Mouse (Mus musculus): ENCODE data around the gene Trip6. TPM values are rescaled to one million over a fixed set of nuclear protein-coding genes. Genes with fewer than 3 reads are reported as not detected.
A peak's percentile ranks its signal among the peaks of the same experiment; 100 is the strongest.

The Trip6 gene
- total and polyA plus RNA-seq, 3 experiments, result 0.86 to 3.9 (median 1.8) TPM

DNA sequence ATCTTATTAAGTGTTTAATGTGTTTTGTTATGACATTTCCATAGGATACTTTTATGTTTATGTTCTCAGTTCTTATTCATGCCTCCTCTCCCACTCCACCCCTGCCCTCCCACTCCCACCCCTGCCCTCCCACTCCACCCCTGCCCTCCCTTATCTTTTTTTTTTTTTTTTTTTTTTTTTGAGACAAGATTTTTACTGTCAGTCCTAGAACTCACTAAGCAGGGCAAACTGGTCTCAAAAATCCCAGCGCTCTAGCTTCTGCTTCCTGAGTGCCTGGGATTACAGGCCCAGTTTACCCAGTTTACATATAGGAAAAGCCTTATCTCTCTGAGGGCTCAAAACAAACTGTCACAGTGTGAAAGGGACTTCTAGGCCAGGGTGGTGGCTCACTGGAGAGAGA is 32.2 kb upstream of the Trip6 start:
- no peak overlapping the region for H3K4me2 ChIP-seq (ENCODE audit: insufficient read depth, low read depth, poor library complexity, severe bottlenecking)
- H3K27me3 ChIP-seq (replicated peaks), result peaks cover 29% of the 10 kb centered on the region
- H3K9me3 ChIP-seq (replicated peaks; ENCODE audit: low read length), result peaks cover 6% of the 10 kb centered on the region
- DNase-seq (ENCODE audit: extremely low read depth), result no peak
- no peaks in the 10 kb centered on the region for H3K79me2 ChIP-seq (replicated peaks; ENCODE audit: control insufficient read depth, extremely low read depth, insufficient read depth, poor library complexity, severe bottlenecking)
- dilution Hi-C loops (cut with MboI; ENCODE audit: extremely low pct_ligation_motif_present, extremely low pct_unique_long_range_greater_than_20kb, low sequenced_read_pairs), result no loop called here
- in situ Hi-C loops (cut with MboI; ENCODE audit: low pct_ligation_motif_present, low pct_unique_long_range_greater_than_20kb, low sequenced_read_pairs), result no loop called here
- no peak overlapping the region for H3K4me3 ChIP-seq (replicated peaks in 1 of 3; ENCODE audit: low read depth in 2 of 3, low read length in 2 of 3, poor library complexity in 1 of 3)
- no peaks in the 10 kb centered on the region for H3K36me3 ChIP-seq (replicated peaks in 1 of 2; ENCODE audit: control insufficient read depth in 1 of 2, insufficient read depth in 1 of 2, low read length in 1 of 2)
- no peak overlapping the region for H3K9ac ChIP-seq (ENCODE audit: insufficient read depth, low read depth)
- H3K27ac ChIP-seq (ENCODE audit: insufficient read depth, low read depth), result no peak overlapping the region
- peaks cover 4 to 37% of the 10 kb centered on the region in 2 experiments; a peak in 2 of 4 replicates for H3K4me1 ChIP-seq (ENCODE audit: control insufficient read depth in 1 of 2, insufficient read depth in 2 of 2)
- no peak for TF ChIP-seq HCFC1 (IDR thresholded peaks at IDR 0.05; ENCODE audit: low read depth, low read length)

DNA sequence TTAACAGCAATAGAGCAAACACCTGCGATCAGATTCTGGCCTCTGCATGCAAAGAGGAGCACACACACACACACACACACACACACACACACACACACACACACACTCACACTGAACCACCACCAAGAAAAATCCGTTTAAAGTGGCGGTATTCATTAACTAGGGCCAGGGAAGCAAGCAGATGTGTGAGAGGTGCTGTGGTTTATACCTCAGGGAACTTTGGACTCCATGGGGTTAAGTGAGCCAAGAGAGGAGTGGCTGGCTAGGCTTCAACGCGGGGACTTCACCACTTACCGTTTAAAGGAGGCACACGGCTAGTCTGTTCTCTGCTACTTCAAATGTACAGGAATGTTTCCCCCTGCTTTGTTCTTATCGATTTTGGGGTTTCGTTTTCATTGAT is 31.6 kb upstream of the Trip6 start:
- TF ChIP-seq ZMIZ1 (IDR thresholded peaks at IDR 0.05; ENCODE audit: low read depth, low read length) (no peak), MAZ (IDR thresholded peaks at IDR 0.05; ENCODE audit: low read depth, low read length) (no peak), POLR2A (IDR thresholded peaks at IDR 0.05; ENCODE audit: low read depth, low read length) (no peak), UBTF (IDR thresholded peaks at IDR 0.05; ENCODE audit: low read depth, low read length) (no peak), RCOR1 (conservative IDR thresholded peaks at IDR 0.05; ENCODE audit: low read depth, low read length) (no peak), KAT2A (IDR thresholded peaks at IDR 0.05; ENCODE audit: insufficient replicate concordance, low read length) (no peak), SMC3 (IDR thresholded peaks at IDR 0.05; ENCODE audit: low read depth, low read length) (no peak), HCFC1 (IDR thresholded peaks at IDR 0.05; ENCODE audit: low read depth, low read length) (no peak), BHLHE40 (IDR thresholded peaks at IDR 0.05; ENCODE audit: low read depth, low read length) (no peak), TCF12 (IDR thresholded peaks at IDR 0.05; ENCODE audit: low read depth, low read length) (no peak), ETS1 (conservative IDR thresholded peaks at IDR 0.05; ENCODE audit: low read depth, low read length) (no peak), USF1 (IDR thresholded peaks at IDR 0.05; ENCODE audit: low read depth, low read length) (no peak), JUND (conservative IDR thresholded peaks at IDR 0.05; ENCODE audit: low read depth, low read length) (no peak), USF2 (conservative IDR thresholded peaks at IDR 0.05; ENCODE audit: low read depth, low read length) (no peak)
- Histone ChIP-seq H3K4me3 (replicated peaks in 1 of 3; ENCODE audit: low read depth in 2 of 3, low read length in 2 of 3, poor library complexity in 1 of 3) (no peak overlapping the region), H3K9me3 (replicated peaks; ENCODE audit: low read length) (peaks cover 6% of the 10 kb centered on the region), H3K4me2 (ENCODE audit: insufficient read depth, low read depth, poor library complexity, severe bottlenecking) (peak overlapping the region; percentile 24; the same call in 1 of the 2 replicates), H3K9ac (ENCODE audit: insufficient read depth, low read depth) (no peak overlapping the region), H3K4me1 (ENCODE audit: control insufficient read depth in 1 of 2, insufficient read depth in 2 of 2) (peaks cover 4 to 37% of the 10 kb centered on the region in 2 experiments; a peak in 2 of 4 replicates), H3K36me3 (replicated peaks in 1 of 2; ENCODE audit: control insufficient read depth in 1 of 2, insufficient read depth in 1 of 2, low read length in 1 of 2) (no peaks in the 10 kb centered on the region), H3K27me3 (replicated peaks) (peaks cover 26% of the 10 kb centered on the region), H3K27ac (ENCODE audit: insufficient read depth, low read depth) (no peak overlapping the region), H3K79me2 (replicated peaks; ENCODE audit: control insufficient read depth, extremely low read depth, insufficient read depth, poor library complexity, severe bottlenecking) (no peaks in the 10 kb centered on the region)
- in situ Hi-C loops (cut with MboI; ENCODE audit: low pct_ligation_motif_present, low pct_unique_long_range_greater_than_20kb, low sequenced_read_pairs), result no loop called here
- DNase-seq (ENCODE audit: extremely low read depth), result peak; percentile 7
- dilution Hi-C loops (cut with MboI; ENCODE audit: extremely low pct_ligation_motif_present, extremely low pct_unique_long_range_greater_than_20kb, low sequenced_read_pairs), result no loop called here

DNA sequence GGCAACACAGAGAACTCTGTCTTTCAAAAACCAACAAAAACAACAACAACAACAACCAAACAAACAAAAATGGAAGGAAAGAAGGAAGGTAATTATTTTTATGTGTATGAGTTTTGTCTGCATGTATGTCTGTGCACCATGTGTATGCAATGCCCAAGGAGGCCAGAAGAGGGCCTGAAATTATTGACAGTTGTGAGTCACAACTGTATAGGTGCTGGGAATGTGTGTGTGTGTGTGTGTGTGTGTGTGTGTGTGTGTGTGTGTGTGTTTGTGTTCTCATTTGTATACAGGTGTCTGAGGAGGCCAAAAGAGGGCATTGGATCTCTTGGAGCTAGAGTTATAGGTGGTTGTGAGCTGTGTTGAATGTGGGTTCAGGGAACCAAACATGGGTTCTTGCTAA is 29.7 kb upstream of the Trip6 start:
- Histone ChIP-seq H3K27ac (ENCODE audit: insufficient read depth, low read depth) (no peak overlapping the region), H3K9ac (ENCODE audit: insufficient read depth, low read depth) (no peak overlapping the region), H3K4me3 (replicated peaks in 1 of 3; ENCODE audit: low read depth in 2 of 3, low read length in 2 of 3, poor library complexity in 1 of 3) (no peak overlapping the region), H3K4me1 (ENCODE audit: control insufficient read depth in 1 of 2, insufficient read depth in 2 of 2) (peaks cover 4 to 29% of the 10 kb centered on the region in 2 experiments; a peak in 2 of 4 replicates), H3K36me3 (replicated peaks in 1 of 2; ENCODE audit: control insufficient read depth in 1 of 2, insufficient read depth in 1 of 2, low read length in 1 of 2) (no peaks in the 10 kb centered on the region), H3K4me2 (ENCODE audit: insufficient read depth, low read depth, poor library complexity, severe bottlenecking) (no peak overlapping the region), H3K79me2 (replicated peaks; ENCODE audit: control insufficient read depth, extremely low read depth, insufficient read depth, poor library complexity, severe bottlenecking) (no peaks in the 10 kb centered on the region), H3K27me3 (replicated peaks) (peaks cover 18% of the 10 kb centered on the region), H3K9me3 (replicated peaks; ENCODE audit: low read length) (peaks cover 6% of the 10 kb centered on the region)
- no peak for DNase-seq (ENCODE audit: extremely low read depth)
- in situ Hi-C loops (cut with MboI; ENCODE audit: low pct_ligation_motif_present, low pct_unique_long_range_greater_than_20kb, low sequenced_read_pairs) (no loop called here), dilution Hi-C loops (cut with MboI; ENCODE audit: extremely low pct_ligation_motif_present, extremely low pct_unique_long_range_greater_than_20kb, low sequenced_read_pairs) (no loop called here)
- TF ChIP-seq HCFC1 (IDR thresholded peaks at IDR 0.05; ENCODE audit: low read depth, low read length), result no peak
